Mouse (Mus musculus): ENCODE measurements at regions not wholly inside any gene's neighbourhood (a gene's known extent, or its start where the extent isn't known, plus 50 kb on each side); places are given as distances from the start of the nearest gene placed in this dataset.
A peak's percentile ranks its signal among the peaks of the same experiment; 100 is the strongest.

GRCm38 (mm10) chr13:64007688-64008087 lies 81.3 kb downstream of the Hsd17b3 start:
- no peaks in the 10 kb centered on the region for H3K36me3 ChIP-seq (ENCODE audit: control insufficient read depth, insufficient read depth, low read length)
- H3K4me1 ChIP-seq (ENCODE audit: control insufficient read depth, insufficient read depth, low read length) = peaks cover 5% of the 10 kb centered on the region; the same call in 1 of the 2 replicates
- H3K9me3 ChIP-seq (replicated peaks; ENCODE audit: control insufficient read depth, low read length) = no peaks in the 10 kb centered on the region
- no peak overlapping the region for H3K9ac ChIP-seq (ENCODE audit: low read length)
- WGBS = 80% methylated on average over 2 of the region's 2 CpGs
- ATAC-seq (no peak), DNase-seq (ENCODE audit: low spot score) (no peak)
- H3K27me3 ChIP-seq (replicated peaks; ENCODE audit: control insufficient read depth, insufficient read depth, low read length) = 0 out of 2 replicates have a peak, but pooled peaks cover 5% of the 10 kb centered on the region
- H3K4me3 ChIP-seq (ENCODE audit: low read depth, low read length) = no peak overlapping the region
- H3K27ac ChIP-seq (ENCODE audit: low read depth, low read length) = no peak overlapping the region
- H3K4me2 ChIP-seq (ENCODE audit: low read length) = no peak overlapping the region

GRCm38 (mm10) chr13:64002945-64003459 lies 86.0 kb downstream of the Hsd17b3 start:
- no peak overlapping the region for H3K4me3 ChIP-seq (ENCODE audit: low read depth, low read length)
- no peaks in the 10 kb centered on the region for H3K36me3 ChIP-seq (ENCODE audit: control insufficient read depth, insufficient read depth, low read length)
- WGBS = 13% methylated on average over 6 of the region's 6 CpGs
- ATAC-seq (peak; percentile 61; the same call in 1 of the 2 replicates), DNase-seq (ENCODE audit: low spot score) (peak; percentile 69)
- H3K9me3 ChIP-seq (replicated peaks; ENCODE audit: control insufficient read depth, low read length) = no peaks in the 10 kb centered on the region
- H3K4me1 ChIP-seq (ENCODE audit: control insufficient read depth, insufficient read depth, low read length) = peaks cover 5% of the 10 kb centered on the region; the same call in 1 of the 2 replicates
- H3K9ac ChIP-seq (ENCODE audit: low read length) = no peak overlapping the region; the same call in 1 of the 2 replicates
- peaks cover 8% of the 10 kb centered on the region; the same call in 1 of the 2 replicates for H3K27me3 ChIP-seq (replicated peaks; ENCODE audit: control insufficient read depth, insufficient read depth, low read length)
- H3K4me2 ChIP-seq (ENCODE audit: low read length) = no peak overlapping the region
- 0 out of 2 replicates have a peak overlapping the region, but pooled peaks have one; percentile 33 for H3K27ac ChIP-seq (ENCODE audit: low read depth, low read length)

GRCm38 (mm10) chr13:64000303-64000702 lies 88.7 kb downstream of the Hsd17b3 start:
- ATAC-seq (no peak), DNase-seq (ENCODE audit: low spot score) (no peak)
- Histone ChIP-seq H3K4me3 (ENCODE audit: low read depth, low read length) (no peak overlapping the region), H3K9me3 (replicated peaks; ENCODE audit: control insufficient read depth, low read length) (no peaks in the 10 kb centered on the region), H3K4me1 (ENCODE audit: control insufficient read depth, insufficient read depth, low read length) (peaks cover 5% of the 10 kb centered on the region; the same call in 1 of the 2 replicates), H3K27me3 (replicated peaks; ENCODE audit: control insufficient read depth, insufficient read depth, low read length) (peaks cover 8% of the 10 kb centered on the region; the same call in 1 of the 2 replicates), H3K4me2 (ENCODE audit: low read length) (no peak overlapping the region), H3K27ac (ENCODE audit: low read depth, low read length) (no peak overlapping the region), H3K9ac (ENCODE audit: low read length) (no peak overlapping the region), H3K36me3 (ENCODE audit: control insufficient read depth, insufficient read depth, low read length) (no peaks in the 10 kb centered on the region)
- 90% methylated on average over 6 of the region's 6 CpGs for WGBS

- H3K9ac ChIP-seq (ENCODE audit: low read length) = no peak overlapping the region
- H3K27ac ChIP-seq (ENCODE audit: low read depth, low read length) = no peak overlapping the region
- H3K4me1 ChIP-seq (ENCODE audit: control insufficient read depth, insufficient read depth, low read length) = peaks cover 5% of the 10 kb centered on the region; the same call in 1 of the 2 replicates
- H3K36me3 ChIP-seq (ENCODE audit: control insufficient read depth, insufficient read depth, low read length) = no peaks in the 10 kb centered on the region
- H3K4me2 ChIP-seq (ENCODE audit: low read length) = no peak overlapping the region
- H3K27me3 ChIP-seq (replicated peaks; ENCODE audit: control insufficient read depth, insufficient read depth, low read length) = peaks cover 8% of the 10 kb centered on the region; the same call in 1 of the 2 replicates
- no peak for DNase-seq (ENCODE audit: low spot score)
- no peaks in the 10 kb centered on the region for H3K9me3 ChIP-seq (replicated peaks; ENCODE audit: control insufficient read depth, low read length)
- WGBS = 56% methylated on average over 10 of the region's 10 CpGs
- no peak for ATAC-seq
- H3K4me3 ChIP-seq (ENCODE audit: low read depth, low read length) = no peak overlapping the region
Measured at GRCm38 (mm10) chr13:63998647-63999046, 90.4 kb downstream of the Hsd17b3 start.

GRCm38 (mm10) chr13:63993857-63994477 lies 95.1 kb downstream of the Hsd17b3 start:
- peak; percentile 54; the same call in 1 of the 2 replicates for ATAC-seq
- Histone ChIP-seq H3K9ac (ENCODE audit: low read length) (no peak overlapping the region), H3K36me3 (ENCODE audit: control insufficient read depth, insufficient read depth, low read length) (no peaks in the 10 kb centered on the region), H3K4me3 (ENCODE audit: low read depth, low read length) (no peak overlapping the region), H3K27me3 (replicated peaks; ENCODE audit: control insufficient read depth, insufficient read depth, low read length) (peaks cover 36% of the 10 kb centered on the region), H3K9me3 (replicated peaks; ENCODE audit: control insufficient read depth, low read length) (no peaks in the 10 kb centered on the region), H3K4me2 (ENCODE audit: low read length) (no peak overlapping the region), H3K27ac (ENCODE audit: low read depth, low read length) (no peak overlapping the region), H3K4me1 (ENCODE audit: control insufficient read depth, insufficient read depth, low read length) (no peaks in the 10 kb centered on the region)
- DNase-seq (ENCODE audit: low spot score) = peak; percentile 63
- WGBS = 72% methylated on average over 12 of the region's 12 CpGs

GRCm38 (mm10) chr13:63992989-63993388 lies 96.0 kb downstream of the Hsd17b3 start:
- Histone ChIP-seq H3K27me3 (replicated peaks; ENCODE audit: control insufficient read depth, insufficient read depth, low read length) (peaks cover 46% of the 10 kb centered on the region), H3K4me1 (ENCODE audit: control insufficient read depth, insufficient read depth, low read length) (no peaks in the 10 kb centered on the region), H3K36me3 (ENCODE audit: control insufficient read depth, insufficient read depth, low read length) (no peaks in the 10 kb centered on the region), H3K9me3 (replicated peaks; ENCODE audit: control insufficient read depth, low read length) (no peaks in the 10 kb centered on the region), H3K4me3 (ENCODE audit: low read depth, low read length) (no peak overlapping the region), H3K9ac (ENCODE audit: low read length) (no peak overlapping the region), H3K27ac (ENCODE audit: low read depth, low read length) (no peak overlapping the region), H3K4me2 (ENCODE audit: low read length) (no peak overlapping the region)
- no peak for DNase-seq (ENCODE audit: low spot score)
- no peak for ATAC-seq
- WGBS = 87% methylated on average over 1 of the region's 1 CpGs

- ATAC-seq (0 out of 2 replicates have a peak, but pooled peaks have one; percentile 18), DNase-seq (ENCODE audit: low spot score) (peak; percentile 52)
- Histone ChIP-seq H3K27me3 (replicated peaks; ENCODE audit: control insufficient read depth, insufficient read depth, low read length) (peaks cover 64% of the 10 kb centered on the region), H3K4me1 (ENCODE audit: control insufficient read depth, insufficient read depth, low read length) (peaks cover 4% of the 10 kb centered on the region; the same call in 1 of the 2 replicates), H3K4me2 (ENCODE audit: low read length) (0 out of 2 replicates have a peak overlapping the region, but pooled peaks have one; percentile 20), H3K36me3 (ENCODE audit: control insufficient read depth, insufficient read depth, low read length) (no peaks in the 10 kb centered on the region), H3K9ac (ENCODE audit: low read length) (no peak overlapping the region), H3K27ac (ENCODE audit: low read depth, low read length) (no peak overlapping the region), H3K4me3 (ENCODE audit: low read depth, low read length) (no peak overlapping the region), H3K9me3 (replicated peaks; ENCODE audit: control insufficient read depth, low read length) (no peaks in the 10 kb centered on the region)
- WGBS = 24% methylated on average over 8 of the region's 8 CpGs
Measured at GRCm38 (mm10) chr13:63990480-63990958, 98.5 kb downstream of the Hsd17b3 start.

- Histone ChIP-seq H3K27ac (ENCODE audit: low read depth, low read length) (no peak overlapping the region), H3K27me3 (replicated peaks; ENCODE audit: control insufficient read depth, insufficient read depth, low read length) (peaks cover 68% of the 10 kb centered on the region), H3K4me3 (ENCODE audit: low read depth, low read length) (no peak overlapping the region), H3K4me1 (ENCODE audit: control insufficient read depth, insufficient read depth, low read length) (peaks cover 11% of the 10 kb centered on the region), H3K9me3 (replicated peaks; ENCODE audit: control insufficient read depth, low read length) (no peaks in the 10 kb centered on the region), H3K36me3 (ENCODE audit: control insufficient read depth, insufficient read depth, low read length) (no peaks in the 10 kb centered on the region), H3K4me2 (ENCODE audit: low read length) (no peak overlapping the region), H3K9ac (ENCODE audit: low read length) (no peak overlapping the region)
- no peak for DNase-seq (ENCODE audit: low spot score)
- WGBS = 86% methylated on average over 2 of the region's 2 CpGs
- no peak for ATAC-seq
Measured at GRCm38 (mm10) chr13:63989769-63990168, 99.3 kb downstream of the Hsd17b3 start.

GRCm38 (mm10) chr13:63988263-63988662 lies 100.8 kb downstream of the Hsd17b3 start:
- no peaks in the 10 kb centered on the region for H3K36me3 ChIP-seq (ENCODE audit: control insufficient read depth, insufficient read depth, low read length)
- H3K9ac ChIP-seq (ENCODE audit: low read length) = no peak overlapping the region
- no peak overlapping the region for H3K4me3 ChIP-seq (ENCODE audit: low read depth, low read length)
- no peak overlapping the region for H3K27ac ChIP-seq (ENCODE audit: low read depth, low read length)
- DNase-seq (ENCODE audit: low spot score) (no peak), ATAC-seq (no peak)
- peaks cover 12% of the 10 kb centered on the region for H3K4me1 ChIP-seq (ENCODE audit: control insufficient read depth, insufficient read depth, low read length)
- H3K4me2 ChIP-seq (ENCODE audit: low read length) = no peak overlapping the region
- H3K27me3 ChIP-seq (replicated peaks; ENCODE audit: control insufficient read depth, insufficient read depth, low read length) = peaks cover 72% of the 10 kb centered on the region
- no peaks in the 10 kb centered on the region for H3K9me3 ChIP-seq (replicated peaks; ENCODE audit: control insufficient read depth, low read length)
- 79% methylated on average over 4 of the region's 4 CpGs for WGBS

All from forebrain, embryonic 14.5 days (tissue).